Mouse (Mus musculus): ENCODE results near the gene Tada2b. TPM values are rescaled to one million over a fixed set of nuclear protein-coding genes. Genes with fewer than 3 reads are reported as not detected.

Tada2b gene
- polyA plus RNA-seq, 1 experiment from 2014 or later = 1.2 TPM

- Histone ChIP-seq H3K36me3 (replicated peaks; ENCODE audit: insufficient read depth, low read length) (no peaks in the 10 kb centered on the region), H3K9ac (replicated peaks) (no peak overlapping the region), H3K4me1 (ENCODE audit: insufficient read depth) (no peaks in the 10 kb centered on the region; the same call in 1 of the 2 replicates), H3K27me3 (ENCODE audit: insufficient read depth, low read length) (no peaks in the 10 kb centered on the region), H3K4me2 (ENCODE audit: low read depth, low read length) (no peak overlapping the region), H3K27ac (ENCODE audit: low read depth) (no peak overlapping the region), H3K9me3 (ENCODE audit: low read length) (no peaks in the 10 kb centered on the region), H3K4me3 (ENCODE audit: low read depth, low read length) (no peak overlapping the region)
- no peak for TF ChIP-seq EP300 (IDR thresholded peaks at IDR 0.05; ENCODE audit: low read depth)
- no peak for TF ChIP-seq CTCF (IDR thresholded peaks at IDR 0.05; ENCODE audit: low read depth)
- ATAC-seq (no peak), DNase-seq (no peak)
- WGBS (ENCODE audit: insufficient replicate concordance) = 57% methylated on average over 10 of the region's 10 CpGs
Observed at GRCm38 (mm10) chr5:36451872-36452389, 32.2 kb downstream of the Tada2b start.

DNA sequence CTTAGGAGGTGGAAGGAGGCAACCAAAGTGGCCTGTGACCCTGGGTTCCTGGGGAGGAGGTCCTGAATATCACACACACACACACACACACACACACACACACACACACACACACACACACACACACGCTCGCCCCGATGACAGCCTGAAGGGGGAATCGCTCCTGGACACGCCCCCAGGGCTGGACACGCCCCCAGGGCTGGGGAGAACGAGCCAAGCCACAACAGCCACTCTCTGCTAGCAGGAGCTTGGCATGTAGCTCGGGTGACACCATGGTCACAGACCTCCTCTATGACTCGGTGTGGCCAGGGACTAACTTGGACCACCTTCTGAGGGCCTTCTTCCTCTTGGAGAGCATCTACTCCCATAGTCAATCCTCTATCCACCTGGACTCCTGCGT is 33.0 kb downstream of the Tada2b start:
- Histone ChIP-seq H3K27me3 (ENCODE audit: insufficient read depth, low read length) (no peaks in the 10 kb centered on the region), H3K36me3 (replicated peaks; ENCODE audit: insufficient read depth, low read length) (no peaks in the 10 kb centered on the region), H3K4me2 (ENCODE audit: low read depth, low read length) (no peak overlapping the region), H3K27ac (ENCODE audit: low read depth) (no peak overlapping the region), H3K4me3 (ENCODE audit: low read depth, low read length) (no peak overlapping the region), H3K9me3 (ENCODE audit: low read length) (no peaks in the 10 kb centered on the region), H3K9ac (replicated peaks) (no peak overlapping the region), H3K4me1 (ENCODE audit: insufficient read depth) (no peaks in the 10 kb centered on the region; the same call in 1 of the 2 replicates)
- ATAC-seq (no peak), DNase-seq (peak; percentile 55)
- 18% methylated on average over 8 of the region's 10 CpGs for WGBS (ENCODE audit: insufficient replicate concordance)
- TF ChIP-seq EP300 (IDR thresholded peaks at IDR 0.05; ENCODE audit: low read depth) (no peak), CTCF (IDR thresholded peaks at IDR 0.05; ENCODE audit: low read depth) (no peak)

- Histone ChIP-seq H3K4me2 (ENCODE audit: low read depth, low read length) (no peak overlapping the region), H3K9me3 (ENCODE audit: low read length) (no peaks in the 10 kb centered on the region), H3K9ac (replicated peaks) (no peak overlapping the region), H3K4me3 (ENCODE audit: low read depth, low read length) (no peak overlapping the region), H3K4me1 (ENCODE audit: insufficient read depth) (no peaks in the 10 kb centered on the region; the same call in 1 of the 2 replicates), H3K36me3 (replicated peaks; ENCODE audit: insufficient read depth, low read length) (no peaks in the 10 kb centered on the region), H3K27ac (ENCODE audit: low read depth) (no peak overlapping the region), H3K27me3 (ENCODE audit: insufficient read depth, low read length) (peaks cover 3% of the 10 kb centered on the region; the same call in 1 of the 2 replicates)
- DNase-seq = no peak
- no peak for ATAC-seq
- WGBS (ENCODE audit: insufficient replicate concordance) = 63% methylated on average over 6 of the region's 6 CpGs
- no peak for TF ChIP-seq CTCF (IDR thresholded peaks at IDR 0.05; ENCODE audit: low read depth)
- no peak for TF ChIP-seq EP300 (IDR thresholded peaks at IDR 0.05; ENCODE audit: low read depth)
Observed at GRCm38 (mm10) chr5:36449710-36450358, 34.3 kb downstream of the Tada2b start.

- H3K36me3 ChIP-seq (replicated peaks; ENCODE audit: insufficient read depth, low read length) = no peaks in the 10 kb centered on the region
- H3K27me3 ChIP-seq (ENCODE audit: insufficient read depth, low read length) = peaks cover 3% of the 10 kb centered on the region; the same call in 1 of the 2 replicates
- no peak overlapping the region for H3K9ac ChIP-seq (replicated peaks)
- DNase-seq = no peak
- H3K4me2 ChIP-seq (ENCODE audit: low read depth, low read length) = no peak overlapping the region
- no peak overlapping the region for H3K4me3 ChIP-seq (ENCODE audit: low read depth, low read length)
- H3K9me3 ChIP-seq (ENCODE audit: low read length) = no peaks in the 10 kb centered on the region
- no peak for TF ChIP-seq EP300 (IDR thresholded peaks at IDR 0.05; ENCODE audit: low read depth)
- TF ChIP-seq CTCF (IDR thresholded peaks at IDR 0.05; ENCODE audit: low read depth) = no peak
- 85% methylated on average over 12 of the region's 12 CpGs for WGBS (ENCODE audit: insufficient replicate concordance)
- H3K4me1 ChIP-seq (ENCODE audit: insufficient read depth) = no peaks in the 10 kb centered on the region; the same call in 1 of the 2 replicates
- no peak for ATAC-seq
- no peak overlapping the region for H3K27ac ChIP-seq (ENCODE audit: low read depth)
Observed at GRCm38 (mm10) chr5:36447872-36448271, 36.2 kb downstream of the Tada2b start.

- H3K27ac ChIP-seq (ENCODE audit: low read depth) = no peak overlapping the region
- H3K9me3 ChIP-seq (ENCODE audit: low read length) = no peaks in the 10 kb centered on the region
- no peak for DNase-seq
- no peaks in the 10 kb centered on the region for H3K36me3 ChIP-seq (replicated peaks; ENCODE audit: insufficient read depth, low read length)
- WGBS (ENCODE audit: insufficient replicate concordance) = 35% methylated on average over 9 of the region's 9 CpGs
- H3K9ac ChIP-seq (replicated peaks) = no peak overlapping the region
- no peak overlapping the region for H3K4me3 ChIP-seq (ENCODE audit: low read depth, low read length)
- H3K4me2 ChIP-seq (ENCODE audit: low read depth, low read length) = no peak overlapping the region
- H3K27me3 ChIP-seq (ENCODE audit: insufficient read depth, low read length) = peaks cover 3% of the 10 kb centered on the region; the same call in 1 of the 2 replicates
- no peaks in the 10 kb centered on the region; the same call in 1 of the 2 replicates for H3K4me1 ChIP-seq (ENCODE audit: insufficient read depth)
- no peak for ATAC-seq
- TF ChIP-seq CTCF (IDR thresholded peaks at IDR 0.05; ENCODE audit: low read depth) = no peak
Observed at GRCm38 (mm10) chr5:36446166-36446890, 37.8 kb downstream of the Tada2b start.

- H3K9ac ChIP-seq (replicated peaks) = no peak overlapping the region
- H3K4me3 ChIP-seq (ENCODE audit: low read depth, low read length) = no peak overlapping the region
- no peak for DNase-seq
- no peaks in the 10 kb centered on the region for H3K4me1 ChIP-seq (ENCODE audit: insufficient read depth)
- no peak overlapping the region for H3K4me2 ChIP-seq (ENCODE audit: low read depth, low read length)
- no peak overlapping the region for H3K27ac ChIP-seq (ENCODE audit: low read depth)
- TF ChIP-seq EP300 (IDR thresholded peaks at IDR 0.05; ENCODE audit: low read depth) = no peak
- no peak for TF ChIP-seq CTCF (IDR thresholded peaks at IDR 0.05; ENCODE audit: low read depth)
- H3K36me3 ChIP-seq (replicated peaks; ENCODE audit: insufficient read depth, low read length) = no peaks in the 10 kb centered on the region
- peaks cover 3% of the 10 kb centered on the region; the same call in 1 of the 2 replicates for H3K27me3 ChIP-seq (ENCODE audit: insufficient read depth, low read length)
- 31% methylated on average over 8 of the region's 8 CpGs for WGBS (ENCODE audit: insufficient replicate concordance)
- no peak for ATAC-seq
- H3K9me3 ChIP-seq (ENCODE audit: low read length) = no peaks in the 10 kb centered on the region
Observed at GRCm38 (mm10) chr5:36445028-36445427, 39.1 kb downstream of the Tada2b start.
